Mouse (Mus musculus) gastrocnemius, adult 8-10 months (tissue): ENCODE results near the gene Tapbp. TPM values are rescaled to one million over a fixed set of nuclear protein-coding genes. Genes with fewer than 3 reads are reported as not detected.
A peak's percentile ranks its signal among the peaks of the same experiment; 100 is the strongest.
"Not testable (repeated sequence)": the region's sequence is repeated elsewhere in the genome, so short reads cannot be mapped to it uniquely, and the experiment has no call there.

Source experiments
- DNase-seq, 2 experiments: peaks; one replicate each; pipeline ENCODE4 v3.0.0; 2022; ENCODE audit warnings: low spot score in 2 of 2
- total RNA-seq, 4 experiments: library from RNA; stranded (reverse); gene quantifications; 2 replicates each; pipeline ENCODE4 v1.2.4; 2022

The Tapbp gene
- total RNA-seq, 4 experiments from 2014 or later: 35.3 to 41.1 (median 38.3) TPM

DNA sequence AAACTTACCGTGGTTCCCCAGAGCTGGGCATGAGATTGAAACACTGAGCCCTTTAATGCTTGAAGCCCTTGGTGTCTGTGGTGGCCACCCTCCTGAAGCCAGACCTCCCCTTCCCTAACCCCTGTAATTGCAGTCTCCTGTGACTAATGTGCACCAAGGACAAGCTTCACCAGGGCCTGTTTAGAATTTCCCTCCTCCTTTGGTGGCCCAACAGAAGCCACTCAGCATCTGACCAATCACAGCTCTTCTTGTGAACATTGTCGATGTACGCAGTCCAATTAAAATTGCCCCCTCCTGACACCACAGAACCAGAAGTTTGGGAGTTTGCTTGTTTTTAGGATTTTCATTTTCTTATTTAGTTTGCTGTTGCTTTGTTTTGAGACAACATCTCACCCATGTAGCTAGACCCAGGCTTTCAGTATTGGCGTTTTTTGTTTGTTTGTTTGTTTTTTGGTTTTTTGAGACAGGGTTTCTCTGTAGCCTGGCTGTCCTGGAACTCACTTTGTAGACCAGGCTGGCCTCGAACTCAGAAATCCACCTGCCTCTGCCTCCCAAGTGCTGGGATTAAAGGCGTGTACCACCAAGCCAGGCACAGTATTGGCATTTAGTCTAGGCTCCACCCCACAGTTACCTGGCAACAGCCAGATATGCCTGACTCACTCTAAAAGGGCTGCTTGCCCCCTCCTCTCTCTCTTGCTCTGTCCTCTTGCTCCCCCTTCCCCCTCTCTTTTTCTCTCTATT is 11.6 kb upstream of the Tapbp start:
- DNase-seq: not testable (repeated sequence)

DNA sequence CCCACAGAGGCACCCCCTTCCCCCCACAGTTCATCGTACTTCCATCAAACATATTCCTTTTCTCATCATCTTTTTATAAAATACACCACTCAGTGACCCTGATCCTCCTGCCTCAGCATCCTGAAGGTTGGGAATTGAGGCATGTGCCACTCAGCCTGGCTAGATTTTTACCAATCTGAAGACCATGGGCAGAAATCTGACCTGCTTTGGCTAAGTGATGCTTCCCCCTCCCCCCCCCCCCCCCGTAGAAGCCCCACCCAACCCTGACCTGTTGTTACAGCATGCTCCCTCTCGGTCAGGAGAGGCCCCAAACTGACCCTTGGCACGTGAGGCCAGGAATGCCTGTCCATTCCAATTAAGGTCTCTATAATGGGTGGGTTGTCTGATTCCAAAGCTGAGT is 10.9 kb upstream of the Tapbp start, which contains the start of gene Platr17:
TSS of gene Platr17 (plus strand) at position 301 of the 400 bp plus-strand sequence.
- not testable (repeated sequence) for DNase-seq

DNA sequence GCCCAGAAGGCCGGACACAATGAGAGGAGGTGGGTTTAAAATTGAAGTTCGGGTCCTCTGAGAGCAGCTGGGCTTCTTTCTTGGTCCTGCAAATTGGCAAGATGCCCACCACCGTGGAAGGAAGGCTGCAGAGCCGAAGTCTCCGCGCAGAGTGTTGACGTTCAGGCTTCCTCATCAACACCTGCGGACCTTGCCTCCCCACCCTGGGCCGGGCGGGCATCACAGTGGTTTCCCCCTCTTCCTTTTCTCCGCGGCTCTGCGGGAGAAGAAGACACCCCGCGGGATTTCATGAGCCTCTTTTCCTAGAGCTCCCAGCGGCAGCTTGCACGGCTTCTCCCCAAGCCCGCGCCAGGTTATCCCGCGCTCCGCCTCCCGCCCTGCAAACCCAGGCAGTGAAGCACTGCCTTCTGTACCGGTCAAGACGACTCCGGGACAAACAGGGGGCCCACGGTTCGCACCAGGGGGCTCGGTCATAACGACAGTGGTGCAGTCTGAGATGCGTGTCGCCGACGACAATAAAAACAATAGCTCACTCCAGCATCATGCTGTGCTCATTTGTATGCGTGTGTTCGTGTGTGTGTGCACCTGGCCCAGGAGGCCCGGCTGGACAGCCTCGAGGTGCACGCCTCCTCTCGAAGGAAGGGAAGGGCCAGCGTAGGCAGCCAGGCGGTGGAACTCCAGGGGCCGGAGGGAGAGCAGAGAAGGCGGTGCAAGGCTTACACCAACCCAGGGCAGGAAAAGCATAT is 7.2 kb upstream of the Tapbp start:
- no peak for DNase-seq

DNA sequence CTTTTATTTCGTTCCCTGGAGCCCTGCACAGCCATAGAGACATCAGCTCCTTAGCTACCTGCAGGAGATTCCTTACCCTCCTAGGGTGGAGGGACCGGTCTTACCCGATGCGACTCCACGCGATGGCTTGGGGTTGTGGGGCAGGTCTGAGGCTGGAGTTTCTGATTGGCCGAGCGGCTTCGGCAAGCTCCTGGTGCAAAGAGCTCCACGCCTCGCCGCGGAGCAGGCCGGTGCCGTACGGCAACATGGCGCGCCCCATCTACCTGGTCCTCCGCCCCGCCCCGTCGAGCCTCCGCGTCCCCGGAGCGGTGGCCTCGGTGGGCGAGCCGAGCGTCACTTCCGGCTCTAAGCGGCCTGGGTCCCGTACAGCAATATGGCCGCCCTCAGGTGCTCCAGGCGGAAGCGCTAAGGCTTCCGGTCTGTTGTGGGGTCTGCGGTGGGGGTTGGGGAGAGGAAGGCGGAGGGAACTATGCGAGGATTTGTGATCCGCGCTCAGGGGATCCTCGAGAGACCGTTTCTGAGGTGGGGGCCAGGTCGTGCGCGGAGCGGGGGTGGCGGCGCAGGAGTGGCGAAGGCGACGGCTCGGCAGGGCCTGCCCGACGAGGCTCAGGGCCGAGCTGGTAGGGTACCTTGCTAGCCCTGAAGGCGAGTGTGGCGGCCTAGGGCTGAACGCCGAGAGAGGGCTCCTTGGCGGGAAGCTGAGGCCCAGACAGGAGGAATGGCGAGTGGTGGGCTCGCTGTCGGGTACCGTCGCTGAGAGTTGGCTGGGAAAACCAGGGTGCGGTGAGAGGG is 6.4 kb upstream of the Tapbp start, which contains the start of gene Daxx:
TSS of gene Daxx (plus strand) at position 338 of the 792 bp plus-strand sequence.
- DNase-seq: peak; percentile 97 to 98

DNA sequence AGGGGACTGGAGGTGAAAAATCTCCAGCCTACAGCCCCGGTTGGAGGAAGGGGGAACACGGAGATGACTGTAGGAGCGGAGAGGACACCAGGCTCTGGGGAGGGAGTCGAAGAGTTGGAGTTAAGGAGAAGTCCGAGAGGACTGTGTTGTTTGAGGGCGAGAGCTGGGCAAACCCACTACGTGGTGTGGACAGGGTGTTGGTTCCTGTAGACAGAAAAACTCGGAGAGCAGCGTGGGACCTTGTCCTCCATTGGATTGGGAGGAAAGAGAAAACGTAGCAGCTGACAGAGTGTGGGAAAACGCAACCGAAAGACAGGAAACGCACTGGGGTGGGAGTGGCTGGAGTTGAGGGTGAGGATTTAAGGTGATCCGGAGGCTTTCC is 5.8 kb upstream of the Tapbp start:
- no peak for DNase-seq

DNA sequence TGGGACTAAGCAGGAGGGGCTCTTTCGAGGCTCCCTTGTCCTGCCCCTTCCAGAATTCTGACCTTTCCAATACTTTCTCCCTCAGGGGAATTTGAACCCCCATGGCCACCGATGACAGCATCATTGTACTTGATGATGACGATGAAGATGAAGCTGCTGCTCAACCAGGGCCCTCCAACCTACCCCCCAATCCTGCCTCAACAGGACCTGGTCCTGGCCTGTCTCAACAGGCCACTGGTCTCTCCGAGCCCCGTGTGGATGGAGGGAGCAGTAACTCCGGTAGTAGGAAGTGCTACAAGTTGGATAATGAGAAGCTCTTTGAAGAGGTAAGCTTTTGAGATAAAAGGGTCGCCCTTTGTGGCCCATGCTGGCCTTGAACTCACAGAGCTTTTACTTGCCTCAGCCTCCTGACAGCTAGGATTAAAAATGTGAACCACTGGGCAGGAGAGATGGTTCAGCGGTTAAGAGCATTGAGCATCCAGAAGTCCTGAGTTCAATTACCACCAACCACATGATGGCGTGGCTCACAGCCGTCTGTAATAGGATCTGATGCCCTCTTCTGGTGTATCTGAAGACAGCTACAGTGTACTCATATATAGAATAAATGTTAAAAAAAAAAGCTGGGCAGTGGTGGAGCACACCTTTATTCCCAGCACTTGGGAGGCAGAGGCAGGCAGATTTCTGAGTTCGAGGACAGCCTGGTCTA is 5.2 kb upstream of the Tapbp start:
- no peak for DNase-seq

DNA sequence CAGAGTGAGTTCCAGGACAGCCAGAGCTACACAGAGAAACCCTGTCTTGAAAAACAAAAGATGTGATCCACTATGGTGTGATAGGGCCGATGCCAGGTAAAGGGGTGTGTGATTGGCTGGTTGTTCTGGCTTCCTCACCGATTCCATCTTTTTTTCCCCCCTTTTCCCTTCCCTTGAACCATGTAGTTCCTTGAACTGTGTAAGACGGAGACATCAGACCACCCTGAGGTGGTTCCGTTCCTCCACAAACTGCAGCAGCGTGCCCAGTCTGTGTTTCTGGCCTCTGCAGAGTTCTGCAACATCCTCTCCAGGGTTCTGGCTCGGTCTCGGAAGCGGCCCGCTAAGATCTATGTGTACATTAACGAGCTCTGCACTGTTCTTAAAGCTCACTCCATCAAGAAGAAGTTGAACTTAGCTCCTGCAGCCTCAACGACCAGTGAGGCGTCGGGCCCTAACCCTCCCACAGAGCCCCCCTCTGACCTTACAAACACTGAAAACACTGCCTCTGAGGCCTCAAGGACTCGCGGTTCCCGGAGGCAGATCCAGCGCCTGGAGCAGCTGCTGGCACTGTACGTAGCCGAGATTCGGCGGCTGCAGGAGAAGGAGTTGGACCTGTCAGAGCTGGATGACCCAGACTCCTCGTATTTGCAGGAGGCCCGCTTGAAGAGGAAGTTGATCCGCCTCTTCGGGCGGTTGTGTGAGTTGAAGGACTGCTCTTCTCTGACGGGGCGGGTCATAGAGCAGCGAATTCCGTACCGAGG is 4.5 kb upstream of the Tapbp start:
- DNase-seq: no peak

DNA sequence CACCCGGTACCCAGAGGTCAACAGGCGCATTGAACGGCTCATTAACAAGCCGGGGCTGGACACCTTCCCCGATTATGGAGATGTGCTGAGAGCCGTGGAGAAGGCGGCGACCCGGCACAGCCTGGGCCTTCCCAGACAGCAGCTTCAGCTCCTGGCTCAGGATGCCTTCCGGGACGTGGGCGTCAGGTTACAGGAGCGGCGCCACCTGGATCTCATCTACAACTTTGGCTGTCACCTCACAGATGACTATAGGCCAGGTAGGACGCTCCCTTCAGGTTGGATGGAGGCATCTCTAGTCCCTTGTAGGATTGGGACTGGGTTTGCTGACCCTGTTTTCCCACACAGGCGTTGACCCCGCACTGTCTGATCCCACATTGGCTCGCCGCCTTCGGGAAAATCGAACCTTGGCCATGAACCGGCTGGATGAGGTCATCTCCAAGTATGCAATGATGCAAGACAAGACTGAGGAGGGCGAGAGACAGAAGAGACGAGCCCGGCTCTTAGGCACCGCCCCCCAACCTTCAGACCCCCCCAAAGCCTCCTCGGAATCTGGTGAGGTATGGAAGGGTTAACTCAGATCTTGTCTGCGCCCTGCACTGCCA is 3.8 kb upstream of the Tapbp start:
- DNase-seq: no peak

DNA sequence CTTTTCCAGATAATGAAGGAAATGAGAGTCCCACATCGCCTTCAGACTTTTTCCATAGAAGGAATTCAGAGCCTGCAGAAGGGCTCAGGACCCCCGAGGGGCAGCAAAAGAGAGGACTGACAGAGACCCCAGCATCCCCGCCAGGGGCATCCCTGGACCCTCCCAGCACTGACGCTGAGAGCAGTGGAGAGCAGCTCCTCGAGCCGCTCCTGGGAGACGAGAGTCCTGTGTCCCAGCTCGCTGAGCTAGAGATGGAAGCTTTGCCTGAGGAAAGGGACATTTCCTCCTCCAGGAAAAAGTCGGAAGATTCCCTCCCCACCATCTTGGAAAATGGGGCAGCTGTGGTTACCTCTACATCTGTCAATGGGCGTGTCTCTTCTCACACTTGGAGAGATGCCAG is 2.4 kb upstream of the Tapbp start:
- no peak for DNase-seq

DNA sequence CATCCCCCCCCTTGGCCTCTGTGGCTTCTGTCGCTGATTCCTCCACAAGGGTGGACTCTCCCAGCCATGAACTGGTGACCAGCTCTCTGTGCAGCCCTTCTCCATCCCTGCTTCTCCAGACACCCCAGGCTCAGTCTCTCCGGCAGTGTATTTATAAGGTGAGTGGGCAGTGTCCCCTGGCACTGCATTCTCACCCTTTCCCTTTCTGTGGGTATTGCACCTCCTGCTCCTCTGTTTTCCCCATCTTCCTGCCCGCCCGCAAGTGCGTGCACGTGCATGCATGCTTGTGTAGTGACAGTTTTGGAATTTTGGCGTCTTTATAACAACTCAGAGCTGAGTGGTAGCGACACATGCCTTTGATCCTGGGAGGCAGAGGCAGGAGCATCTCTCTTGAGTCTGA is 1.8 kb upstream of the Tapbp start:
- DNase-seq: no peak

DNA sequence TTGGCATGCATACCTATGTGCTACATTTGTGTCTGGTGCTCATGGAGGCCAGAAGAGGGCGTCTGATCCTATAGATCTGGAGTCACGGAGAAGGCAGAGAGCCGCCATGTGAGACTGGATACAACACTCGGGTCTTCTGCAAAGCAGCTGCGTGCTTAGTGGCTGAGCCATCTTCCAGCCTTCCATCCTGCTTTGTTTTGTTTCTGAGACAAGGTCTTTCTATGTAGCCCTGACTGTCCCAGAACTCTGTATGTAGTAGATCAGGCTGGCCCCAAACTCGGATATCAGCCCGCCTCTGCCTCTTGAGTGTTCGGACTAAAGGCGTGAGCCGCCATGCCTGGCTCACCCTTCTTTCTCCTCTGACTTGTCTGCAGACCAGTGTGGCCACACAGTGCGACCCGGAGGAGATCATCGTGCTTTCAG is 719 bp upstream of the Tapbp start:
- no peak for DNase-seq

DNA sequence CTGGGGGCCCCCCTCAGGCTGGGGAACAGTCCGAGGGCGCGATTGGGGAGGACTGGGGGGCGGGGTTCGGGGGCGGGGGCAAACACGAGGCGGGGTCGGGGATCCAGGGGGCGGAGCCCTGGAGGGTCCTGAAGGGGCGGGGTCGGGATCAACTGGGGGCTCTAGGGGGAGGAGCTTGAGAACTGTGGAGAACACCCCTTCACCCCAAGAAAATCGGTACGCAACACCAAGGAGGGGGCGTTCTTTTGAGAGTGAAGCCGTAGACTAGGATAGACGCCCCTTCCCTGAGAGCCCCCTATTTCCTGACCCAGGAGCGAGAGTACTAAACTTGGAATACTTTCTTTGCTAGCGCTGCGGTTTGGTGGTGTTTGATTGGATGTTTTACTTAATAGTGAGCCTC is 595 bp downstream of the Tapbp start:
- no peak for DNase-seq

DNA sequence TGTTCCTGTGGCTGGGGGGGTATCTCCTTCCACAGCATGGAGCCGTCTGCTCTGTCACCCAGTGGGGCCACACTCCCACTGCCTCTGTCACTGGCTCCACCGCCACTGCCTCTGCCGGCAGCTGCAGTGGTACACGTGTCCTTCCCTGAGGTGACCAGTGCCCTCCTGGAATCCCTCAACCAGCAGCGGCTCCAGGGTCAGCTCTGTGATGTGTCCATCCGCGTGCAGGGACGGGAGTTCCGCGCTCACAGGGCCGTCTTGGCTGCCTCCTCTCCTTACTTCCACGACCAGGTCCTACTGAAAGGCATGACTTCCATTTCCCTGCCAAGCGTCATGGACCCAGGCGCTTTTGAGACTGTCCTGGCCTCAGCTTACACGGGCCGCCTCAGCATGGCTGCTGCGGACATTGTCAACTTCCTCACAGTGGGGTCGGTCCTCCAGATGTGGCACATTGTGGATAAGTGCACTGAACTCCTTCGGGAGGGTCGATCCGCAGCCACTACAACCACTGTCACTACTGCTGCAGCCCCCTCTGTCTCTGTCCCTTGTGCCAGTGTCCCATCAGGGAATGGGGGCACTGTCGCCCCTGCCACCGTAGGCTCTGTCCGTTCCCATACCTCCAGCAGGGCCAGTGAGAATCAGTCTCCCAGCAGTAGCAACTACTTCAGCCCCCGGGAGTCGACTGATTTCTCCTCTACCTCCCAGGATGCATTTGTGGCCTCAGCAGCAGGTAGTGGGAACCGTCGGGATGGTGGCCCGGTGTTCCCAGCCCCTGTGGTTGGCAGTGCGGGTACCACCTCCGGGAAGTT is 1.4 kb downstream of the Tapbp start:
- DNase-seq: no peak

DNA sequence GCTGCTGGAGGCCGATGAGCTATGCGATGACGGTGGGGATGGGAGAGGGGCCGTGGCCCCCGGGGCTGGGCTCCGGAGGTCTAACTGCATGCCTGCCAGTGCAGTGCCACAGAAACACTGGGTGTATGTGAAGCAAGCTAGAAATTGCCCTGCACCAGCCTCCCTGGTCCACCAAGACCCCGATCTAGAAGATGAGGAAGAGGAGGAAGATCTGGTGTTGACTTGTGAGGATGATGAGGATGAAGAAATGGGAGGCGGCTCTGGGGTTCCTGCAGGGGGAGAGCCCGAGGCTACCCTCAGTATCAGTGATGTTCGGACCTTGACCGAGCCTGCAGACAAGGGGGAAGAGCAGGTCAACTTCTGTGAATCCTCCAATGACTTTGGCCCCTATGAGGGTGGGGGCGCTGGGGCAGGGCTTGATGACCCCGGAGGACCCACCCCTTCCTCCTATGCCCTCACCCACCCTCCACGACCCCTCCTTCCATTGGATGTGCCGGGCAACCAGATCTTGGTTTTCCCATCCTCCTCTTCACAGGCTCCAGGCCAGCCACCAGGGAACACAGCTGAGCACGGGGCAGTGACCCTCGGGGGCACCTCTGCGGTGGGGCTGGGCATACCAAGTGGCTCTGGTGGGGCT is 2.1 kb downstream of the Tapbp start:
- no peak for DNase-seq

DNA sequence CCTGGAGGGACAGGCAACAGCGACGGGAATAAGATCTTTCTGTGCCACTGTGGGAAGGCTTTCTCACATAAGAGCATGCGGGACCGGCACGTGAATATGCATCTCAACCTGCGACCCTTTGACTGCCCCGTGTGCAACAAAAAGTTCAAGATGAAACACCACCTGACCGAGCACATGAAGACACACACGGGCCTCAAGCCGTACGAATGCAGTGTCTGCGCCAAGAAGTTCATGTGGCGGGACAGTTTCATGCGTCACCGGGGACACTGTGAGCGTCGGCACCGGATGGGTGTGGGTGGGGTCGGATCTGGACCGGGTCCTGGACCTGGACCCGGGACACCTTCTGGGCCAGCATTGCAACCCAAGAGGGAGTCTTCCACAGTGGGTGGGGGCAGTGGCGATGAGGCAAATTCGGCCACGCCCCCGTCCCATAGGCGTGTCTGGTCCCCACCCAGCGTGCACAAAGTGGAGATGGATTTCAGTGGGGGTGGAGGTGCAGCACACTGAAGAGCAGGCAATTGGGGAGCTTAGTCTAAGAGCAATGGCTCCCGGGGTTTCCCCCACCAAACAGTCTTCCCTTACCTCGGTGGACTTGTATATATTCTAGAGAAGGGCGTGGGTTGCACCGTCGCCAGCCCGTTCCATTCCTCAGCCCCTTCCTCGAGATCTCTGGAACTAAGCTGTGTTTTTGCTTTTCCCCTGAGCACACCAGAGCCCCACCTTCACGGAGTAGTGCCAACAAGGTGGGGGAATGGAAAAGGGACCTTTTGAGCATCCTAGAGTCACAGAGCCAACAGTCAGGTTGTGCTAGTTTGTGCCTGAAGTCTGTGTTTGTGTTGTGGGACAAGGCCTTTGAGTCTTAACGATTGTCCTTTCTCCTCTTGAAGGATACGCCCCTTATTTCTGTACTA is 2.8 kb downstream of the Tapbp start:
- peak in 1 of 2 experiments; percentile 48 for DNase-seq

DNA sequence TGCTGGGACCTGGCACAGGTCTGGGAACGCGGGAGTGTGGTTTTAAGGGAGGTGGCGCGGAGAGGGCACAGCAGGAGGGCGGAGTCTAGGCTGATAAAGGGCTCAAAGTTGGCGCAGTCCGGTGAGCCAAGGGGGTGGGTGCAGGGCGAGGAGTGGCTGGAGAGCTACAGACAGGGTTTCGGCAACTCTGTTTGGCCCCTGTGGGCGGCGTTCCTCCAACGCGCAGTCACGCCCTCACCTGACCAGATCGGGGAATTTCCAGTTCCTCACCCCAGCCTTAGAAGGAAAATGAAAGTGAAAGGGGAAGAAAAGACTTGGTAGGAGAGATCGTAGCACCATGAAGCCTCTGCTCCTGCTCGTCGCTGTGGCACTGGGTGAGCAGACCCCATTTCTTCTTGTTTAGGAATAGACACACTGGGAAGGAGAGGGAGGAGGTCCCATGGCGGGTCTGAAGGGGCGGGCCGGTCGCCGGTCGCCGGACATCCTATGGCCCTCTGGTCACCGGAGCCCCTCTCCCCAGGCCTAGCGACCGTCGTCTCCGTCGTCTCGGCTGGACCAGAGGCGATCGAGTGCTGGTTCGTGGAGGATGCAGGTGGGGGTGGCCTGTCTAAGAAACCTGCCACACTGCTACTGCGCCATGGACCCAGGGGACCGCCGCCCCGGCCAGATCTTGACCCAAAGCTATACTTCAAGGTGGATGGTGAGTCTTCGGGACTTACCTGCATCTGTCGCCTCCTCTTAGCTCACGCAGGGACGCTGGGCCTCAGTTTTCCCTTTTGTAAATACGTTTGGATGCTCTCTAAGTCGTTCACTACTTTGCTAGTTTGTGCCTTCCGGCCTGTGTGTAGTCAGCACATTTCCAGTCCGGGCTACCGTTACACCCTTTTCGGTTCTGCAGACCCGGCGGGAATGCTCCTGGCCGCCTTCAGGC is 3.9 kb downstream of the Tapbp start:
- peak; percentile 69 to 81 for DNase-seq
